Mouse (Mus musculus) ES-Bruce4 (cell line): ENCODE data around the gene Sema6b. TPM values are rescaled to one million over a fixed set of nuclear protein-coding genes. Genes with fewer than 3 reads are reported as not detected.

Source experiments
- H3K27ac ChIP-seq: 2 replicates; pipeline ENCODE4 v1.5.1; 2012; ENCODE audit warnings: low read length, inconsistent platforms; ENCODE audit not compliant: insufficient read depth
- H3K27me3 ChIP-seq: 2 replicates; pipeline ENCODE4 v1.6.1; 2012; ENCODE audit warnings: mild to moderate bottlenecking, low read length, inconsistent platforms; ENCODE audit not compliant: control insufficient read depth, poor library complexity, insufficient read depth, severe bottlenecking
- H3K36me3 ChIP-seq: 2 replicates; pipeline ENCODE4 v1.6.1; 2012; ENCODE audit warnings: inconsistent platforms, mild to moderate bottlenecking, low read length, moderate library complexity; ENCODE audit not compliant: control insufficient read depth, poor library complexity, insufficient read depth, severe bottlenecking
- H3K4me1 ChIP-seq: one replicate; pipeline ENCODE4 v1.8.1; 2011; ENCODE audit warnings: low read length; ENCODE audit not compliant: control insufficient read depth, insufficient read depth
- H3K4me3 ChIP-seq: 2 replicates; pipeline ENCODE4 v1.5.1; 2011; ENCODE audit warnings: low read depth, mild to moderate bottlenecking, low read length
- H3K9ac ChIP-seq: 2 replicates; pipeline ENCODE4 v1.6.1; 2012; ENCODE audit warnings: low read depth, mild to moderate bottlenecking, inconsistent platforms; ENCODE audit not compliant: poor library complexity, severe bottlenecking
- H3K9me3 ChIP-seq: replicated peaks from 2 replicates; pipeline ENCODE4 v1.6.1; 2012; ENCODE audit warnings: mild to moderate bottlenecking, low read length, inconsistent platforms; ENCODE audit not compliant: control insufficient read depth, poor library complexity, insufficient read depth, severe bottlenecking
- CTCF ChIP-seq: IDR thresholded peaks from one replicate; pipeline ENCODE4 v1.8.1; 2011; ENCODE audit warnings: low read depth, low read length
- EP300 ChIP-seq: IDR thresholded peaks from 2 replicates; pipeline ENCODE4 v1.6.1; 2011; ENCODE audit warnings: low read depth, low read length; ENCODE audit not compliant: insufficient read depth
- POLR2A ChIP-seq: IDR thresholded peaks from one replicate; pipeline ENCODE4 v1.8.1; 2011; ENCODE audit warnings: low read length; ENCODE audit not compliant: insufficient read depth
- polyA plus RNA-seq: library from polyadenylated mRNA; stranded (reverse); fragments of >200 nt; gene quantifications from 2 replicates; pipeline ENCODE4 v1.2.4, GENCODE M21; 2011; ENCODE audit warnings: low read depth; ENCODE audit not compliant: missing spikeins, insufficient read depth, insufficient read length

Gene Sema6b
- polyA plus RNA-seq = 2.1 and 2.5 TPM in 2 replicates

DNA sequence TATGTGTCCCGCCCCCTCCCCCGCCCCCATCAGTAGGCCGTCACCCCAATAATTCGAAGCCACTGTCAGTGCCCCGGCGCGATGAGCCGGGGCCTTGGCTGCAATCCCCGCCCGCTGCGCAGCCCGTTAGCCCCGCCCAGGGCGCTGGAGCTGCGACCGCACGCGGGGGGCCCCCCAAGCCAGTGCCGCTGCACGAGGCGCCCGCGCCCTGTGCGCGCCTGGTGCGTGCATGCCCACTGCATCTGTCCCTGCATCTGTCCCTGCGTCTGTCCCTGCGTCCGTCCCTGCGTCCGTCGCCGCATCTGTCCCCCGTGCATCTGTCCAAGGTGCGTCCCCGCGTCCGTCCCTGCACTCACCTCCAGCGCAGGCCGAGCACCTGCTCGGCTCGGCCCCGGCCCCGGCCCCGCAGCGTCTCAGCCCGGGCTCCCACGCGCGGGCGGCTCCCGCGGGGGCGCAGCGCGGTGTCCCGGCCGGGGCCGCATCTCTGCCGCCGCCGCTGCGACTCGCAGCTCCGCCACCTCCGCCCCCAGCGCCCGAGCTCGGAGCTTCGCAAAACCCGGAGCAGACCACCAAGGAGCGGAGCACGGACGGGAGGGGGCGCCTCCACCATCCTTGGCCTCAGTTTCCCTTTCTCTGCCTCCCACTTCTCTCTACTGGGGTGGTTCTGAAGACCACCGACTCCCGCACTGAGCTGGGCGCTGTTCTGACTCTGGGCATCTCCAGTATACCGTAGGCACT lies at the start of gene Sema6b:
Sema6b (minus strand) TSS at position 486 of the 738 bp plus-strand sequence.
- Histone ChIP-seq H3K4me3 (peak within 1 kb of the TSS; percentile 75), H3K36me3 (no peaks in the 10 kb centered on the region), H3K9me3 (no peaks in the 10 kb centered on the region), H3K4me1 (no peaks in the 10 kb centered on the region), H3K9ac (peak within 1 kb of the TSS; percentile 25; the same call in 1 of the 2 replicates), H3K27me3 (no peaks in the 10 kb centered on the region), H3K27ac (no peak within 1 kb of the TSS)
- TF ChIP-seq CTCF (no peak), POLR2A (no peak), EP300 (no peak)

DNA sequence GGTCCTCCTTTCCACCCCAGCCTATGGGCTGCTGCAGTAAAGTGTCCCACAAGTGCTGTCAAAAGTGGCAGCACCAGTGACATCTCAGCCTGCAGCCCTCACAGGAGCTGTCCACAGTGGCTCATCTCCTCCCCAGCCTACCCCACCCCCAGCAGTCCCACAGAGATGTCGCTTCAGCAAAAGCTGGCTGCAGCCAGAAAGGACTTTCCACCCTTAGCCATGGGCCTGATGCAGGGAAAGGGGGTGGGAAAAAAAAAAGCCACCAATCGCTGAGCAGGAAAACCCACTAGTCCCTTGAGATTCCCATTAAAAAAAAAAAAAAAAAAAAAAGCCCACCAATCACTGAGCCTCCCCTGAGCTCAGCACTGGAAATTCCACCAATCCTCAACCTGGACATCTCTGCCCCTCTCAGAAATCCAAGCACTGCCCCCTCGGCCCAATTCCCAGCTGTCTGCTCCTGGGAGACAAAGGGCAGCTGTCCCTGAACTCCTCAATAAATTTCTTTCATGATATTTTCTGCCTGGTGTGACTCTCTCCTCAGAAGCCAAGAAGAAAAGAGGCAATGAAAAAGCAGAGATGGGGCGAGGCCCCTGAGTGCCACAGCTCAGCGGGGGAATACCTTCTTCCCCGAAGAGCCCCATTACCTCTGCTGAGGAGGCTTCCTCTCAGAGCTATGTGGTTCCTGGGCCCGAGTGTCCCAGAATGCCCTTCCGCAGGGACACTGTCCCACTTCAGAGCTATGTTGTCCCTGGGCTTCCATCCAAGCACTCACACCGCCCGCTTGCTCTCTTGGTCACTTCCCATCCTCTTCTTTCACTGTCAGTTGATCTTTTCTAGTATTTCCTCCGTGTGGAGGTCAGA lies 45.4 kb upstream of the Sema6b start:
- no peak overlapping the region for H3K9ac ChIP-seq
- H3K4me3 ChIP-seq = no peak overlapping the region
- no peaks in the 10 kb centered on the region for H3K4me1 ChIP-seq
- H3K36me3 ChIP-seq = no peaks in the 10 kb centered on the region
- TF ChIP-seq CTCF (no peak), POLR2A (no peak), EP300 (no peak)
- no peak overlapping the region for H3K27ac ChIP-seq
- H3K9me3 ChIP-seq = no peaks in the 10 kb centered on the region
- H3K27me3 ChIP-seq = no peaks in the 10 kb centered on the region

DNA sequence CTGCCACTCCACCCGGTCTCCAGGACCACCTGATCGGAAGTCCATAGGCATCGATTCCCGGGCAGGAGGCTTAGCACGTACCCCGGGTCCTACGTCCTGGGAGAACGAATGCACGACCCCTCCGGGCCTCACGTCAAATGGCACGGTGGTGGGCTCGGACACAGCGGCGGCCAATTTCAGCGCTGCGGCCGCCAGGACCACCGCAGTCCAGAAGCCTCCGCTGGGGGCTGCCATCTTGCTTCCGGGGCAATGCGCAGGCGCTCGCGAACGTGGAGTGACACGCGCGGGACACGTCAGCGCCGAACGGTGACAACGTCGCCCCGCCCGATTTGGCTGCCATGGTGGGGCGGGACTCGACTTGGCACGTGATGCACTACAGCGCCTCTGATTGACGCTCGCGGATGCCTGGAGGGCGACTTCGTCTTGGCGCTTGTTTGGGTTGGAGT lies 43.5 kb upstream of the Sema6b start, which contains the start of gene Mydgf:
Mydgf (minus strand) TSS at position 263 of the 446 bp plus-strand sequence.
- Histone ChIP-seq H3K4me1 (no peaks in the 10 kb centered on the region), H3K27ac (no peak within 1 kb of the TSS), H3K9ac (peak within 1 kb of the TSS; percentile 62), H3K4me3 (peak within 1 kb of the TSS; percentile 76), H3K27me3 (no peaks in the 10 kb centered on the region), H3K9me3 (no peaks in the 10 kb centered on the region), H3K36me3 (no peaks in the 10 kb centered on the region)
- no peak for TF ChIP-seq EP300
- TF ChIP-seq CTCF = no peak
- no peak for TF ChIP-seq POLR2A

DNA sequence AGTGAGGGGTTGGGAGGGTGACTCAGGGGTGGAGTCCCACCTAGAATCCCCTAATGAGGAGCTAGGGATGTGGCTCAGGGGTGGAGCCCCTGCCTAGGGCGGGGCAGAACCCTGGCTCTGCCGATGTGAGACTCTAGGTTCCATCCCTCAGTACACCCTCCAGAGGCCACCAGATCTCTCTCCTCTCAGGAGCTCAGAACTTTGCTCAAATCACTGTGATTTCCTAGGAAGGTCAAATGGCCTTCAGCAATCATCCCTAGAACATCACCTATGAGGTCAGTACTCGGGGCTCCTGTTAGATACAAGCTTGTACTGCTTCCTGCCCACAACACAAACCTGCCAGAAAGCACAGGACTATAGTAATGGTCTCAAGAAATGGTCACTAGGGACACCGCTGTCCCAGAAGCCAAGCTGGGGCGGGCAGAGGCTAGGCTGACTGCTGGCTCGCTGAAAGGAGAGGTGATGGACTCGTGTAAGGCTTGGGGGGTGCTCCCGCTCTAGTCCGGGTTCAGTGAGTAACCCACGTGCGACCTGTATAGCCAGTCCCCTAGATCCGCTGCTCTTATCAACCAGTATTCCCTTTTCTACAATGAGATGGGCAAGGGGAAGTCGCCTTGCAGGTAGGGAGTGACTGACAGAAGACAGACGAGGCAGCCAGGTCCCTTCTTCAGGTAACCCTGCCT lies 43.0 kb upstream of the Sema6b start:
- peak overlapping the region; percentile 76 for H3K4me3 ChIP-seq
- no peak overlapping the region for H3K27ac ChIP-seq
- TF ChIP-seq POLR2A (no peak), EP300 (no peak), CTCF (no peak)
- peak overlapping the region; percentile 62 for H3K9ac ChIP-seq
- no peaks in the 10 kb centered on the region for H3K36me3 ChIP-seq
- no peaks in the 10 kb centered on the region for H3K4me1 ChIP-seq
- no peaks in the 10 kb centered on the region for H3K27me3 ChIP-seq
- no peaks in the 10 kb centered on the region for H3K9me3 ChIP-seq

DNA sequence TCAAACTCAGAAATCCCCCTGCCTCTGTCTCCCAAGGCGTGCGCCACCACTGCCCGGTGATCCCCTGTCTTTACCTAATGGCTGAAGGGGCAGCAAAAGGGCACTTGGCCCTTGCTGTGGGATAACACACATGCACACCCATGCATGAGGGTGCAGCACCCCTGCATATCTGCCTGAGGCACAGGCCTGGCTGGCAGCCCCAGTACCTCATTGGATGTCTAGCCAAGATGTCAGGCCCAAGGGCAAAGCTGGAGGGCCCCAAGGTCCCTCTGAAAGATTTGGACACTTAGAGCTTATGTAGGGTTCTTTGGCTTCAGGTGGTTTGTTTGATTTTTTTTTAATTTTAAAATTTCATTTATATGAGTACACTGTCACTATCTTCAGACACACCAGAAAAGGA lies 35.3 kb upstream of the Sema6b start:
- no peaks in the 10 kb centered on the region for H3K27me3 ChIP-seq
- no peaks in the 10 kb centered on the region for H3K4me1 ChIP-seq
- no peaks in the 10 kb centered on the region for H3K9me3 ChIP-seq
- H3K27ac ChIP-seq = no peak overlapping the region
- no peak overlapping the region for H3K9ac ChIP-seq
- TF ChIP-seq CTCF = no peak
- TF ChIP-seq EP300 = no peak
- TF ChIP-seq POLR2A = no peak
- H3K36me3 ChIP-seq = peaks cover 7% of the 10 kb centered on the region; the same call in 1 of the 2 replicates
- H3K4me3 ChIP-seq = no peak overlapping the region
